Mouse (Mus musculus): ENCODE results near the gene Gnai2.

DNA sequence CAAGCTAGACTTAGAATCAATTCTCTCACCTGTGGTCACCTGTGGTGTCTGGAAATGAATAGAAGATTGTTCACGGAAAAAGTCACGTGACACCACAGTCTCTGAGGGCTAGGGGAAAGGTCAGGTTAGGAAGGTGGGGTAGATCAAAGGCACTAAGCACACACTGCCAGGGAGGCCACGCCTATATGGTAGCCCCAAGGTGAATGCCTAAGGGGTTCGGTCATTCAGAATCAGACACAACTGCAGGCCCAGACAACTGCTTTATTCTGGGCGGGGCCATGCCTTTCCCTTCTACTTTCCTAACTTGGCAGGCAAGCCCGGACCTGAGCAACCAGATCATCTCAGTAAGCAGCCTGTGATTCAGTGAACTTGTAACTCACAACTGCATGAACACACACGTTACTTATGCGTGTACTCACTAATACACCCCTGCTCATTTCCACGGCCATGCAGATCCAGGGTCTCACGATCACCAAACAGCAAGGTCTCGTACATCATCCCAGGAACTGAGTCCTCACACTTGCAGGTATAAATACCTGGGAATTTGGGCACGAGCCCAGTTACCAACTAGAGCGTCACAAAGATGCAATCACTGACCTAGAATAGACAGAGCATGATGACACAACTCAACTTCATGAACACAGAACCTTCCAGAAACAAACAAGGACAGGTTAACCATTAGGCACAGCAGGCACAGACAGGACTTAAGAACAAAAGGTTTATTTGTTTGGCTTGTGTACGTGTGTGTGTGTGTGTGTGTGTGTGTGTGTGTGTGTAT is 59.4 kb downstream of the Gnai2 start:
- TF ChIP-seq POLR2A (IDR thresholded peaks at IDR 0.05; ENCODE audit: borderline replicate concordance, control insufficient read depth, low read depth, low read length): no peak
- no peak for TF ChIP-seq CTCF (IDR thresholded peaks at IDR 0.05; ENCODE audit: control insufficient read depth, insufficient read depth, low read length)

Measured in bone marrow, adult 2 months (tissue).